Mouse (Mus musculus): ENCODE measurements around the gene Hoxc13. TPM values are rescaled to one million over a fixed set of nuclear protein-coding genes. Genes with fewer than 3 reads are reported as not detected.

The Hoxc13 gene
- not detected in 2 replicates for polyA plus RNA-seq (2015; fragmentation: Nextera tagmentation; extraction: Ambion mirVana)

- no peak for ATAC-seq (ENCODE audit: insufficient read depth)
- Histone ChIP-seq H3K4me2 (no peak within 1 kb of the TSS), H3K4me1 (replicated peaks) (no peaks in the 10 kb centered on the region), H3K36me3 (replicated peaks) (no peaks in the 10 kb centered on the region), H3K27ac (replicated peaks) (no peak within 1 kb of the TSS), H3K4me3 (replicated peaks) (no peak within 1 kb of the TSS), H3K9me3 (replicated peaks) (no peaks in the 10 kb centered on the region), H3K9ac (no peak within 1 kb of the TSS), H3K27me3 (peaks cover 97% of the 10 kb centered on the region)
- WGBS (ENCODE audit: insufficient replicate concordance) = 3% methylated on average over 79 of the region's 88 CpGs
These were observed at the start of gene Hoxc13 for GRCm38 (mm10) chr15:102921053-102922011. Gene Hoxc13 (plus strand): TSS chr15:102921103.

- peaks cover 7% of the 10 kb centered on the region; the same call in 1 of the 2 replicates for H3K27me3 ChIP-seq
- WGBS (ENCODE audit: insufficient replicate concordance) = 23% methylated on average over 1 of the region's 1 CpGs
- ATAC-seq (ENCODE audit: insufficient read depth) = no peak
- H3K36me3 ChIP-seq (replicated peaks) = no peaks in the 10 kb centered on the region
- no peaks in the 10 kb centered on the region for H3K9me3 ChIP-seq (replicated peaks)
- H3K27ac ChIP-seq (replicated peaks) = no peak overlapping the region
- H3K4me3 ChIP-seq (replicated peaks) = no peak overlapping the region
- H3K4me1 ChIP-seq (replicated peaks) = no peaks in the 10 kb centered on the region
- no peak overlapping the region for H3K9ac ChIP-seq
- no peak overlapping the region for H3K4me2 ChIP-seq
These were observed 35.1 kb upstream of the Hoxc13 start for GRCm38 (mm10) chr15:102885803-102886202.

GRCm38 (mm10) chr15:102895115-102895514 is 25.8 kb upstream of the Hoxc13 start:
- peaks cover 18% of the 10 kb centered on the region for H3K27me3 ChIP-seq
- no peak overlapping the region for H3K4me2 ChIP-seq
- H3K36me3 ChIP-seq (replicated peaks) = no peaks in the 10 kb centered on the region
- H3K4me3 ChIP-seq (replicated peaks) = no peak overlapping the region
- no peak for ATAC-seq (ENCODE audit: insufficient read depth)
- no peak overlapping the region for H3K9ac ChIP-seq
- no peaks in the 10 kb centered on the region for H3K4me1 ChIP-seq (replicated peaks)
- 64% methylated on average over 6 of the region's 6 CpGs for WGBS (ENCODE audit: insufficient replicate concordance)
- H3K27ac ChIP-seq (replicated peaks) = no peak overlapping the region
- H3K9me3 ChIP-seq (replicated peaks) = no peaks in the 10 kb centered on the region

GRCm38 (mm10) chr15:102904946-102905345 is 16.0 kb upstream of the Hoxc13 start:
- Histone ChIP-seq H3K9me3 (replicated peaks) (no peaks in the 10 kb centered on the region), H3K4me1 (replicated peaks) (no peaks in the 10 kb centered on the region), H3K36me3 (replicated peaks) (no peaks in the 10 kb centered on the region), H3K27me3 (peaks cover 68% of the 10 kb centered on the region), H3K4me2 (no peak overlapping the region), H3K9ac (no peak overlapping the region), H3K27ac (replicated peaks) (no peak overlapping the region), H3K4me3 (replicated peaks) (no peak overlapping the region)
- no peak for ATAC-seq (ENCODE audit: insufficient read depth)
- WGBS (ENCODE audit: insufficient replicate concordance) = 31% methylated on average over 1 of the region's 1 CpGs

DNA sequence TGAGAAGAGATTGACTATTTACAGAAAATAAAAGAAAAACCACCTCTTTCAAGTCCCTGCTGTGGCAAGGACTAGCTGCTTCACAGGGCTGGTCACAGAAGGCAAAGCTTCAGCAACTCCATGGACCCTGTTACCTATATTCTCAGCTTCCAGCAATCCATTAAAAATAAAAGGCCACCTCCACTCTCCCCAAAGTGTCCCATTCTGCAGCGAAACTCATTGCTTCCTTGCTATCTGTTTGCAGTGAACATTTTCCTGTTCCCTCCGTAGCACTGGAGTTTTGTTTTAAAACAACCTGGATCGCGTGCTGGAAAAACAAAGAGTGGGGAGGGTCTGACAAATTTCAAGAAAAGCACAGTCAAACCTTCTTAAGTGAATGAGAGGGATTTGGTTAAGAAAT is 11.4 kb upstream of the Hoxc13 start:
- H3K27me3 ChIP-seq = peaks cover 90% of the 10 kb centered on the region

GRCm38 (mm10) chr15:102910038-102910437 is 10.9 kb upstream of the Hoxc13 start:
- ATAC-seq (ENCODE audit: insufficient read depth) = no peak
- no peak overlapping the region for H3K4me3 ChIP-seq (replicated peaks)
- H3K4me2 ChIP-seq = no peak overlapping the region
- WGBS (ENCODE audit: insufficient replicate concordance) = 1% methylated on average over 18 of the region's 18 CpGs
- no peak overlapping the region for H3K27ac ChIP-seq (replicated peaks)
- no peak overlapping the region for H3K9ac ChIP-seq
- no peaks in the 10 kb centered on the region for H3K9me3 ChIP-seq (replicated peaks)
- no peaks in the 10 kb centered on the region for H3K36me3 ChIP-seq (replicated peaks)
- peaks cover 90% of the 10 kb centered on the region for H3K27me3 ChIP-seq
- no peaks in the 10 kb centered on the region for H3K4me1 ChIP-seq (replicated peaks)

More for the DNA sequence above, 11.4 kb upstream of the Hoxc13 start:
- Histone ChIP-seq H3K4me2 (no peak overlapping the region), H3K27ac (replicated peaks) (no peak overlapping the region), H3K9ac (no peak overlapping the region), H3K36me3 (replicated peaks) (no peaks in the 10 kb centered on the region), H3K4me1 (replicated peaks) (no peaks in the 10 kb centered on the region), H3K9me3 (replicated peaks) (no peaks in the 10 kb centered on the region), H3K4me3 (replicated peaks) (no peak overlapping the region)
- no peak for ATAC-seq (ENCODE audit: insufficient read depth)
- WGBS (ENCODE audit: insufficient replicate concordance) = 2% methylated on average over 4 of the region's 4 CpGs

DNA sequence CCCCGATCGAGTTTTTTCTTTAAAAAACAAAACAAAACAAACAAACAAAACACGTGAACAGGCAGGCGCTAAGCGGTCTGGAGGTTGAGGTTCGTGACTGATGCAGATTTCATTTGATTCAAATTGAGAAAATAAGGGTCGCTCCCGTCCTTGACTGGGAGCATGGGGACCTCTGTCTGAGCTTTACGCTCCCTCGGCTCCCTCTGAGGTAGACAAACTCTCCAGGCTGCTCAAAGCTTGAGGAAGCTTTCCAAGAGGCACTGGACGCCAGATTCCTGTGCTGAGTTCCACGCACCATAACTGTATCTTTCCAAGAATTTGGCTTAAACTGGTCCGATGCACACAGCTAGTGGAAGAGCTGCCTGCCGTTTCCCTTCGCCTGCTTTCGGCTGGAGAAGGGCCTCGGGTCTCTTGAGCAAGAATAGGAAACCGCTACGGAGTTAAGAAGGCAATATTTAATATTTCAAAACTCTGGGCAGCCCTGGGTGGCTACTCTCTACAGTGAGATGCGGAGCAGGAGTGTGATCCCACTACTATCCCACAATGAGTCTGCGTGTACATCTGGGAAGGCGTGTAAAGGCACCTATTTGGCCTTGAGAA is 10.3 kb upstream of the Hoxc13 start:
- no peak overlapping the region for H3K9ac ChIP-seq
- ATAC-seq (ENCODE audit: insufficient read depth) = no peak
- 2% methylated on average over 22 of the region's 22 CpGs for WGBS (ENCODE audit: insufficient replicate concordance)

DNA sequence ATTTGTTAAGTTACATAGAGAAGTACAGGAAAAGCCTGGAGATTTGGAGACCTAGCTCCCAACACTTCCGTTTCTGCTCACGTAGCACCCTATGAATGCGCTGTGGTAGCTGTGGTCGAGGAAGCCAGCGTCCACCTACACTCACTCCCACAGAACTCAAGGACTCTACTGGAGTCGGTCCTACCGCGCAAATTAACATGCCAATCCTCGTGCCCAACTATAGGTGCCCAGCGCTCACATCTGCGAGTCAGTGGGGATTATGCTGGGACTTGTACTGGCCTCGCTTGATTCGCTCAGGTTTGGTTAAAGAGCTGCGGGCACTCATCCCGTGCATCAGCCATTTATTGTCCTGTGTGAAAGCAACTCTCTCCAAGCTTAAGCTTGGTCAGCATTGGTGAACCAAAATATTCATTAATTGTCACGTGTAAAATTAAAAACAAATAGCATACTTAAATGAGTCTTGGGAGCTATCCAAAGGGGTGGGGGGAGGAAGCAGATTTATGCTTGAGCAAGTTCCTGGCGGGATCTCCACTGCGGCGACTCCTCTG is 7.8 kb upstream of the Hoxc13 start:
- Histone ChIP-seq H3K36me3 (replicated peaks) (no peaks in the 10 kb centered on the region), H3K9me3 (replicated peaks) (no peaks in the 10 kb centered on the region), H3K4me3 (replicated peaks) (no peak overlapping the region), H3K27ac (replicated peaks) (no peak overlapping the region), H3K9ac (no peak overlapping the region), H3K4me2 (no peak overlapping the region), H3K4me1 (replicated peaks) (no peaks in the 10 kb centered on the region), H3K27me3 (peaks cover 92% of the 10 kb centered on the region)
- no peak for ATAC-seq (ENCODE audit: insufficient read depth)
- under 1% methylated on average over 19 of the region's 19 CpGs for WGBS (ENCODE audit: insufficient replicate concordance)

More for the DNA sequence above, 10.3 kb upstream of the Hoxc13 start:
- Histone ChIP-seq H3K36me3 (replicated peaks) (no peaks in the 10 kb centered on the region), H3K27ac (replicated peaks) (no peak overlapping the region), H3K9me3 (replicated peaks) (no peaks in the 10 kb centered on the region), H3K4me3 (replicated peaks) (no peak overlapping the region), H3K27me3 (peaks cover 88% of the 10 kb centered on the region), H3K4me2 (no peak overlapping the region), H3K4me1 (replicated peaks) (no peaks in the 10 kb centered on the region)

DNA sequence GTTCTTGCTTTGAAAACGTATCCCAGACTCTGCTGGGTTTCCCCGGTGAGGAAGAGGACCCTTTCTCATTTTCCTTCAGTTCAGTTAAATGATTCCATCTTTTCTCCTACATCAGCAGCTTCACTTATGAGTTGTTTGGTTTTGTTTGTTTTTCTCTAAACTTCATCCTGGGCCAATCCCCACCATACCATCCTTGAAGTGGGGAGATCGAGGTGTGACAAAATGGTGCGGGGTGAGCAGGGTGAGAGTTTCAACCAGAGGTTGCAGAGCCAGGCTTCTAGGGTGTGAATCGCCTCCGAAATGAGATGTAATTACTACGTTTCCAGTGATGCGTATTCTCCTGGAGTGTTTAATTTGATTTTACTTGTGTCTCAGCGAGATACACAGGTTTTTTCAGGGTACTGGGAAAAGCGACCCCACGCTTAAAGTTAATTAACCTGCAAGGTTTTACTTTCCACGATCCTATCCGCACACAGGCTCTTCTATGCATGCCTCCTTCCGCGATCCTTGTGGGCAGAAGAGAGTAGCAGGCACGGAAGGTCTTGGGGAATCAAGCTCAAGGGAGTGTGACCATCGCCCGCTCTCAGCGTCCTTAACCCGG is 2.8 kb upstream of the Hoxc13 start:
- ATAC-seq (ENCODE audit: insufficient read depth) = no peak
- H3K4me3 ChIP-seq (replicated peaks) = no peak overlapping the region
- H3K9ac ChIP-seq = no peak overlapping the region
- H3K27me3 ChIP-seq = peaks cover 95% of the 10 kb centered on the region
- no peaks in the 10 kb centered on the region for H3K9me3 ChIP-seq (replicated peaks)
- no peak overlapping the region for H3K4me2 ChIP-seq
- H3K4me1 ChIP-seq (replicated peaks) = no peaks in the 10 kb centered on the region
- no peaks in the 10 kb centered on the region for H3K36me3 ChIP-seq (replicated peaks)
- H3K27ac ChIP-seq (replicated peaks) = no peak overlapping the region
- WGBS (ENCODE audit: insufficient replicate concordance) = 3% methylated on average over 20 of the region's 20 CpGs

GRCm38 (mm10) chr15:102918611-102919265 is 2.2 kb upstream of the Hoxc13 start:
- Histone ChIP-seq H3K4me2 (no peak overlapping the region), H3K4me3 (replicated peaks) (no peak overlapping the region), H3K36me3 (replicated peaks) (no peaks in the 10 kb centered on the region), H3K9ac (no peak overlapping the region), H3K27ac (replicated peaks) (no peak overlapping the region), H3K9me3 (replicated peaks) (no peaks in the 10 kb centered on the region), H3K4me1 (replicated peaks) (no peaks in the 10 kb centered on the region), H3K27me3 (peaks cover 95% of the 10 kb centered on the region)
- ATAC-seq (ENCODE audit: insufficient read depth) = no peak
- WGBS (ENCODE audit: insufficient replicate concordance) = 3% methylated on average over 7 of the region's 7 CpGs

All from liver, embryonic 15.5 days (tissue).